Mouse (Mus musculus) skeletal muscle tissue, adult 2 months (tissue): Measurements from ENCODE around the gene Sbpl.
A peak's percentile ranks its signal among the peaks of the same experiment; 100 is the strongest.
"Not testable (repeated sequence)": the region's sequence is repeated elsewhere in the genome, so short reads cannot be mapped to it uniquely, and the experiment has no call there.

Experiments used
- DNase-seq: peaks from one replicate; pipeline ENCODE4 v3.0.0-alpha.2; 2012; ENCODE audit warnings: low read depth, low spot score

Sbpl gene

DNA sequence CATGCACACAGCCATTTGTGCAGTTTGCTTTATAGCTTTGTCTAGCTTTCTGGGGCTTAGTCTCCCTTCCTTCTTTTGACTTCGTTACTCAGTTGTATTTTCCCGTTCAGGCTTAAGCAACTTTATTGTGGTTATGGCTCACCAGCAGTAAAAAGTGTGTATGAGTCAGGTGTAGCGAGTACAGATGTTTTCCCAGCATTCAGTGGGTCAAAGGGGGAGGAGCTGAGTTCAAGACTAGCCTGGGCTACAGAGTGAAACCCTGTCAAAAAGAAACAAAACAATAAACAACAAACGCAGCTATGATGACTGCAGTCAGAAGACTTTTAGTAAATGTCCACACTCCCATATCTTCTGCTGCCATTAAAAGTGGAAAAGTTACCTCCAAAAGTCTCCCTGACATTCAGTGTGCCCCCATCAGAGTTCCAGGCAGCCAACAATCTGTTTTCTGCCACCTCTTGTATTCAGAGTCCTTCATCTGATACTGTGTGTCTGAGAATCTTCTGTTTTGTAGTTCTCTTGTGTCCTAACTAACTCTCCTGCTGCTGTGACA lies 6.6 kb upstream of the Sbpl start:
- DNase-seq, result no peak

DNA sequence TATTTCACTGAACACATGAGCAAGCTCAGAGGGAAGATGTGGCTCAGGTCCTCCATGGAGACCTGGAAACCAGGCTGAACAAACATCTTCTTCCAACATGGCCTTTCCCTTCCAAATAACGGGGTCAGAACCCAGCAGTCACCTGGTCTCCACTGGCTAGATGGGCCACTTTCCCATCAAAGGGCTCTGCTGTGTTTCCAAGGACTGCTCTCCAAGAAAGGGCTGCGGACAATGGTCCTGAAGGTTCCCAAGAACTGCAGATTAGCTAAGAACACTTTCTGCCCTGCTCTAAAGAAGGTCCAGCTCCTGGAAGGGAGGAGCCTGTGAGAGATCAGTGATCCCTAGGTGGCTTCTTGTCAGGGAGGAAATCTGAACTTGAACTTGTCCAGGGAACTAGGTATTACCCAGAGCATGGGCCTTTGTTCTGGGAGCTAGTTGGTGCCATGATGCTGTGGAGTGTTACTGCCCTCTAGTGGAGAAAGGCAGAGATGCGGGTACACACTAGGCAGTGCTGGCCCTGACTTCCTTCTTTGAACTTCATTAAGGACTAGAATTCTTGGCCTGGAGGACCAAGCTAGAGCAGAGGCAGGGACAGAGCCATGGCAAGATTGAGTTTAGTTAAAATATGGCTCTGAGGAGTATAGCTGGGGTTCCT lies 5.1 kb upstream of the Sbpl start:
- peak; percentile 62 for DNase-seq

DNA sequence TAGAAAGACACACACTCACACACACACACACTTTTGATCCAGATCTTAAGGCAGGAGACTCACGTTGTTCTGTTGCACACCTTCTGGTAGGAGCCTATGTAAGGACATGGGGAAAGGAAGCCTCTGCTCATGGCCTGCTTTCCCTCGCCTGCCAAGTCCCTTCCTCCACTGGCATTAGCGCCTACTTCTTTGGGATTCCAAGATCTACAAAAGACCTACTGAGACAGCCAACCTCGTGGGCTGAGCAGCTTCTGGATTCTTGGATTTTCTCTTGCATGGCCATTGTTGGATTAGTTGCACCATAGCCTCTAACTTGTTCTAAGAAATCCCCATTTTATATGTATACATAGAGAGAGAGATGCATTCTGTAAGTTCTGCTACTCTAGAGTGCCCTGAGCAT lies 4.2 kb downstream of the Sbpl start:
- DNase-seq, result not testable (repeated sequence)

DNA sequence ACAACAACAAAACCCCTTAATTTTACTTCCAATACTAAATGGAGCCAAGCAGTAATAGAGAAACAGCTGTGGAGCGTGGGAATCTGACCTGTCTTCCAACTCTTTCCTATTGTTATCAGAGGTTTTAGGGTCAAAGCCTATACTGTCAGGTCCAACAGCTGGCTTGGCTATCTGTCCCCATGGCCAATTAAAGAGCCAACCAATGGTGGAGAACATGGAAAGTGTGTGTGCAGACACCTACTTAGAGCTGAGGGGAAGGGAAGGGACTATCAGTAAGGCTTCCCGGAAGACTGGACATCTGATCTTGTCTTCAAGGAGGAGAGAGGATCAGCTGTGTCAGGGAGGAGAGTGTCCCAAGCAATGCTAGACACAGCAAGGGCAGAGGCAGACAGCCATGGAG lies 6.0 kb downstream of the Sbpl start:
- no peak for DNase-seq

DNA sequence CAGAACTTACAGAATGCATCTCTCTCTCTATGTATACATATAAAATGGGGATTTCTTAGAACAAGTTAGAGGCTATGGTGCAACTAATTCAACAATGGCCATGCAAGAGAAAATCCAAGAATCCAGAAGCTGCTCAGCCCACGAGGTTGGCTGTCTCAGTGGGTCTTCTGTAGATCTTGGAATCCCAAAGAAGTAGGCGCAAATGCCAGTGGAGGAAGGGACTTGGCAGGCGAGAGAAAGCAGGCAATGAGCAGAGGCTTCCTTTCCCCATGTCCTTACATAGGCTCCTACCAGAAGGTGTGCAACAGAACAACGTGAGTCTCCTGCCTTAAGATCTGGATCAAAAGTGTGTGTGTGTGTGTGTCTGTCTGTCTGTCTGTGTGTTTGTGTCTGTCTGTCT lies 7.6 kb downstream of the Sbpl start:
- DNase-seq, result not testable (repeated sequence)

DNA sequence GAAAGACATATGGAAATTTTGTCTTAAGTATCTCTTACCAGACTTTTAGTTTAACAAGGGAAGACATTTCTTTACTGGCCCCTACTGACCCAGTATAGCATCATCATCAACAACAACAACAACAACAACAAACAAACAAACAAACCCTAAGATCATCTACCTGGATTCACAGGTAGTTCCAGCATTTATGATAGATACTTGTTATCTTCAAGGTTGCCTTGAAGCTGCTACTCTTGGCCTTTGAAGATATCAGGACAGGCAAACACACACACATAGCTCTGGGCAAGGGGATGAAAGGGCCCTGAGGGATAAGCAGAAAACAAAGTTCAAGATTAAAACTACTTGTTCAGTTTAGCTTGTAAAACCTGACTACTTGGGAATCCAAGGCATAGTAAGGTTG lies 13.7 kb downstream of the Sbpl start, which contains the start of gene Sbp:
Gene Sbp, plus strand, starts transcription at position 301 of the 400 bp plus-strand sequence.
- no peak for DNase-seq

DNA sequence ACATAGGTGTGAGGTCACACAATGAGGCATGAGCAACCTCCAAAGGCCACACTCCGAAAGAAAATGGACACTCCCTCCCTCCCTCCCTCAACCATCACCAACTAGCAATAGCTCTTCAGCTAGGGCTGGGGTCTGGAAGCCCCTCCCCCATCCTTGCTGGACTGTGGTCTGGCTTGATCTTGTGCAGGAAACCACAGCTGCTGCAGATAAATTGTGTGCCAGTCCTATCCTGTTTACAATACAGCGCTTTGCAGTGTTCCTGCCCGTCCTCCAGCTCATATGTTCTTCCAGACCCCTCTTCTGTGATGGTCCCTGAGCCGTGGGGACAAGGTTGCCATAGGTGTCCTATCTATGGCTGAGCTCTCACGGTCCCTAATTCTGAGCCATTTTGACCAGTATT lies 23.9 kb downstream of the Sbpl start:
- no peak for DNase-seq

DNA sequence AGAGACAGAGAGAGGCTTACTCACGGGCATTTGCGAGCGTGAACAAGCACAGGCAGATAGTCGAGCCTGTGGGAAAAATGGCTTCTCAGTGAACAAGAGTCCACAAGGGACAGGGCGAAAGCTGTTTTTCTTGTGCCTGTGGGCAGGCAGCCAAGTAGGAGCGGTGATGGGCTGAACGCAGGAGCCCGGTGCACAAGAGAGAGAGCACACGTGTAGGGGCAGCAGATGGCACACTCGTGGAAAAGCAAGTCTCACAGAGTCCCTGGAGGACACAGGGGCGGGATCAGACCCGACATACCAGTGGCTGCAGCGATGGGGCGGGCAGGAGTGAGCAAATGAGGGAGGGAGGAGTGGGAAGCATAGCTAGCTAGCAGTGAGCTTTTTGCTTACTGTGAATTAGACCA lies 30.0 kb downstream of the Sbpl start:
- peak; percentile 33 for DNase-seq

DNA sequence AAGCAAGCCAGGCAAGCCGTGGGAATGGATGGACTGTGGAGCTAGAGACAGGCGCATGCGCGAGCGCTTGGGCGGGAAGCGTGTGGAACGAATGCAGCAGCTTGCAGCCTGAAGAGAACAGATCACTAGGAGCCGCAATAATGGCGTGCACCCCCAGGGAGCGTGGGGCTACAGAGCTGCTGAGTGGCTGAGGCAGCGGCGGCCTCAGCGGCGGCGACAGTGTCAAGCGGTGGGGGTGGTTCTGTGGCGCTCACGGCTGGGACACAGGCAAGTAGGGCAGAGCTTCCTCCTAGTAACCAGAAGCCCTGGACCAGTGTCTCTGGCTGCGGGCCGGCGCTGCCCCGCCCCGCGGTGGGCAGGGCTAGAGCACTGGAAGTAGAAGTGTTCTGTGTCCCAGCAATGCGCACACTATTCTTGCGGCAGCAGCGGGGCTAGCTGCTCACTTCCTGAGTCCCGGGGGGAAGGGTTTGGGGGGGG lies 30.5 kb downstream of the Sbpl start:
- peak; percentile 83 for DNase-seq

DNA sequence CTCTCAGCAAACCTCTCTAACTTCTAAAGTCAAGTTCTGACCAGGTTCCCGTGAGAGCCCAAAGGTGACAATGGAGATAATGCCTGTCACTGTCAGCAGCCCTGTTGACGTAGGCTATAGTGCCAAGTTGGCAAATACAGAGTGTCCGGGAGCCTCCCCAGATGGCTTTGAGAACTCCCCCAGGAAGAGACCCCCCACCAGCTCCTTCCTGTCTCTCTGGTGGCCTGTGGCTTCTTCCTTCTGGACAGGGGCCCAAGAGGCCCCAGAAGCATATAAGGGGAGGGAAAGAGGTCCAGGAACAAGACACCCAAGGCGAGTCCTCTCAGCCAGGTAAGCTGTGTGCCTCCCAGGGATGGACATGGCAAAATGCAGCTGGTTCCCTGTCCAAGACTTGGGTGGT lies 37.9 kb downstream of the Sbpl start, which contains the start of gene Dcpp3:
Gene Dcpp3, plus strand, starts transcription at position 301 of the 400 bp plus-strand sequence.
- DNase-seq, result not testable (repeated sequence)
